Mouse (Mus musculus) limb, embryonic 11.5 days (tissue): ENCODE measurements around the gene Wdr44. TPM values are rescaled to one million over a fixed set of nuclear protein-coding genes. Genes with fewer than 3 reads are reported as not detected.

Experiments
- polyA plus RNA-seq: library from polyadenylated mRNA; unstranded; fragments of >200 nt; fragmentation: Nextera tagmentation; extraction: Ambion mirVana; gene quantifications from 2 replicates; pipeline ENCODE4 v1.2.1, GENCODE M21; 2014

Gene Wdr44
- polyA plus RNA-seq, 1 experiment from 2014 or later: 4.4 TPM

Other genes with a start within 250 kb of the Wdr44 start
- gene Gm4907, start 189.5 kb downstream of the Wdr44 start, polyA plus RNA-seq: not detected in 2 replicates